Mouse (Mus musculus) MEL (cell line): ENCODE measurements at regions not wholly inside any gene's neighbourhood (a gene's known extent, or its start where the extent isn't known, plus 50 kb on each side); places are given as distances from the start of the nearest gene placed in this dataset.

Source experiments
- DNase-seq: peaks from one replicate; pipeline ENCODE4 v3.0.0; 2011; ENCODE audit warnings: low read depth, low spot score
- H3K27ac ChIP-seq: 2 replicates; pipeline ENCODE4 v1.5.1; 2012; ENCODE audit warnings: low read depth, mild to moderate bottlenecking, control low read depth, low read length, moderate library complexity; ENCODE audit not compliant: control insufficient read depth
- H3K27me3 ChIP-seq, 2 experiments: fragments of 150-350 bp in 1 of 2; sonication (generic) in 1 of 2; 2 replicates each; pipeline ENCODE4 v1.6.1; 2012; ENCODE audit warnings: low read length in 2 of 2, mild to moderate bottlenecking in 2 of 2, improper control_type of control experiment in 1 of 2, moderate library complexity in 1 of 2; ENCODE audit not compliant: insufficient read depth in 2 of 2, control insufficient read depth in 1 of 2
- H3K36me3 ChIP-seq, 2 experiments: 2 replicates each; pipeline ENCODE4 v1.6.1; 2012 to 2014; ENCODE audit warnings: low read length in 2 of 2, improper control_type of control experiment in 1 of 2, inconsistent platforms in 1 of 2, mild to moderate bottlenecking in 1 of 2; ENCODE audit not compliant: insufficient read depth in 2 of 2, control insufficient read depth in 1 of 2
- H3K4me1 ChIP-seq, 2 experiments: fragments of 150-350 bp in 1 of 2; sonication (generic) in 1 of 2; 2 replicates each; pipeline ENCODE4 v1.6.1; 2012; ENCODE audit warnings: low read length in 2 of 2, improper control_type of control experiment in 1 of 2, mild to moderate bottlenecking in 1 of 2; ENCODE audit not compliant: insufficient read depth in 2 of 2, control insufficient read depth in 1 of 2
- H3K4me3 ChIP-seq, 2 experiments: fragments of 150-350 bp in 1 of 2; sonication (generic) in 1 of 2; 2 replicates each; pipeline ENCODE4 v1.5.1; 2012; ENCODE audit warnings: low read depth in 2 of 2, low read length in 2 of 2, mild to moderate bottlenecking in 2 of 2, moderate library complexity in 2 of 2, control low read depth in 1 of 2, improper control_type of control experiment in 1 of 2; ENCODE audit not compliant: control insufficient read depth in 1 of 2, insufficient read depth in 1 of 2
- H3K79me2 ChIP-seq: 2 replicates; pipeline ENCODE4 v1.6.1; 2012; ENCODE audit warnings: mild to moderate bottlenecking, low read length, moderate library complexity; ENCODE audit not compliant: control insufficient read depth, poor library complexity, insufficient read depth
- H3K9ac ChIP-seq: 2 replicates; pipeline ENCODE4 v1.6.1; 2012; ENCODE audit warnings: low read depth, mild to moderate bottlenecking, control low read depth, low read length, moderate library complexity; ENCODE audit not compliant: control insufficient read depth, poor library complexity, severe bottlenecking
- H3K9me3 ChIP-seq: fragments of 150-350 bp; sonication (generic); replicated peaks from 2 replicates; pipeline ENCODE4 v1.6.1; 2012; ENCODE audit warnings: mild to moderate bottlenecking, low read length, improper control_type of control experiment, moderate library complexity; ENCODE audit not compliant: insufficient read depth
- BHLHE40 ChIP-seq: IDR thresholded peaks from 2 replicates; pipeline ENCODE4 v1.6.1; 2012; ENCODE audit warnings: low read depth, mild to moderate bottlenecking, inconsistent platforms, low read length, improper control_type of control experiment, borderline replicate concordance
- CHD1 ChIP-seq: IDR thresholded peaks from 2 replicates; pipeline ENCODE4 v1.6.1; 2012; ENCODE audit warnings: low read depth, mild to moderate bottlenecking, inconsistent platforms, low read length, improper control_type of control experiment
- CTCF ChIP-seq, 3 experiments: IDR thresholded peaks in 2 of 3; conservative IDR thresholded peaks in 1 of 3; 2 replicates each; pipeline ENCODE4 v1.5.1; 2011 to 2012; ENCODE audit warnings: low read length in 3 of 3, low read depth in 2 of 3, mild to moderate bottlenecking in 2 of 3, improper control_type of control experiment in 1 of 3, inconsistent platforms in 1 of 3, mixed read lengths in 1 of 3, moderate library complexity in 1 of 3; ENCODE audit not compliant: control insufficient read depth in 1 of 3, insufficient read depth in 1 of 3, poor library complexity in 1 of 3, severe bottlenecking in 1 of 3
- E2F4 ChIP-seq: IDR thresholded peaks from 2 replicates; pipeline ENCODE4 v1.6.1; 2011; ENCODE audit warnings: low read depth, low read length, improper control_type of control experiment, borderline replicate concordance
- EP300 ChIP-seq, 2 experiments: IDR thresholded peaks; 2 replicates each; pipeline ENCODE4 v1.6.1; 2011; ENCODE audit warnings: improper control_type of control experiment in 2 of 2, low read length in 2 of 2, low read depth in 1 of 2, mild to moderate bottlenecking in 1 of 2
- ETS1 ChIP-seq: IDR thresholded peaks from 2 replicates; pipeline ENCODE4 v1.6.1; 2012; ENCODE audit warnings: low read depth, mild to moderate bottlenecking, inconsistent platforms, low read length, improper control_type of control experiment, moderate library complexity
- GABPA ChIP-seq: IDR thresholded peaks from 2 replicates; pipeline ENCODE4 v1.6.1; 2012; ENCODE audit warnings: low read depth, mild to moderate bottlenecking, inconsistent platforms, low read length, improper control_type of control experiment, moderate library complexity
- GATA1 ChIP-seq: IDR thresholded peaks from 2 replicates; pipeline ENCODE4 v1.6.1; 2011; ENCODE audit warnings: low read depth, low read length, improper control_type of control experiment
- KAT2A ChIP-seq: conservative IDR thresholded peaks from 2 replicates; pipeline ENCODE4 v1.6.1; 2012; ENCODE audit warnings: low read depth, low read length, improper control_type of control experiment, inconsistent platforms
- MAX ChIP-seq: IDR thresholded peaks from 2 replicates; pipeline ENCODE4 v1.6.1; 2011; ENCODE audit warnings: low read length, improper control_type of control experiment
- MAZ ChIP-seq: IDR thresholded peaks from 2 replicates; pipeline ENCODE4 v1.6.1; 2012; ENCODE audit warnings: low read depth, mild to moderate bottlenecking, inconsistent platforms, low read length, improper control_type of control experiment
- MXI1 ChIP-seq: IDR thresholded peaks from 2 replicates; pipeline ENCODE4 v1.6.1; 2011; ENCODE audit warnings: mild to moderate bottlenecking, low read depth, low read length, improper control_type of control experiment
- NELFE ChIP-seq: IDR thresholded peaks from 2 replicates; pipeline ENCODE4 v1.6.1; 2011; ENCODE audit warnings: low read depth, low read length, improper control_type of control experiment
- NRF1 ChIP-seq: IDR thresholded peaks from 2 replicates; pipeline ENCODE4 v1.6.1; 2014; ENCODE audit warnings: low read depth, mild to moderate bottlenecking, inconsistent platforms, low read length, improper control_type of control experiment, moderate library complexity; ENCODE audit not compliant: poor library complexity, insufficient read depth, severe bottlenecking
- POLR2A ChIP-seq, 2 experiments: IDR thresholded peaks; 2 replicates each; pipeline ENCODE4 v1.6.1; 2011 to 2012; ENCODE audit warnings: low read length in 2 of 2, mild to moderate bottlenecking in 2 of 2, control low read depth in 1 of 2, improper control_type of control experiment in 1 of 2, low read depth in 1 of 2, moderate library complexity in 1 of 2; ENCODE audit not compliant: control insufficient read depth in 1 of 2, insufficient read depth in 1 of 2, poor library complexity in 1 of 2
- POLR2AphosphoS5 ChIP-seq: IDR thresholded peaks from 2 replicates; pipeline ENCODE4 v1.6.1; 2012; ENCODE audit warnings: low read depth, borderline replicate concordance, mild to moderate bottlenecking, inconsistent platforms, low read length, moderate library complexity, mixed read lengths
- RAD21 ChIP-seq: IDR thresholded peaks from 2 replicates; pipeline ENCODE4 v1.6.1; 2011; ENCODE audit warnings: mild to moderate bottlenecking, low read depth, low read length, improper control_type of control experiment
- SIN3A ChIP-seq: IDR thresholded peaks from 2 replicates; pipeline ENCODE4 v1.6.1; 2012; ENCODE audit warnings: low read length, improper control_type of control experiment, inconsistent platforms
- SMC3 ChIP-seq: IDR thresholded peaks from 2 replicates; pipeline ENCODE4 v1.6.1; 2011; ENCODE audit warnings: low read depth, low read length, improper control_type of control experiment
- TAL1 ChIP-seq: IDR thresholded peaks from 2 replicates; pipeline ENCODE4 v1.6.1; 2012; ENCODE audit warnings: mild to moderate bottlenecking, inconsistent platforms, low read length, moderate library complexity, mixed read lengths
- USF2 ChIP-seq, 2 experiments: IDR thresholded peaks; 2 replicates each; pipeline ENCODE4 v1.6.1; 2011 to 2012; ENCODE audit warnings: improper control_type of control experiment in 2 of 2, low read length in 2 of 2, borderline replicate concordance in 1 of 2, inconsistent platforms in 1 of 2, low read depth in 1 of 2, mild to moderate bottlenecking in 1 of 2; ENCODE audit not compliant: insufficient read depth in 1 of 2
- ZKSCAN1 ChIP-seq: IDR thresholded peaks from 2 replicates; pipeline ENCODE4 v1.6.1; 2012; ENCODE audit warnings: low read depth, mild to moderate bottlenecking, inconsistent platforms, low read length, improper control_type of control experiment, moderate library complexity
- ZNF384 ChIP-seq: IDR thresholded peaks from 2 replicates; pipeline ENCODE4 v1.6.1; 2012; ENCODE audit warnings: low read depth, mild to moderate bottlenecking, inconsistent platforms, low read length, improper control_type of control experiment

DNA sequence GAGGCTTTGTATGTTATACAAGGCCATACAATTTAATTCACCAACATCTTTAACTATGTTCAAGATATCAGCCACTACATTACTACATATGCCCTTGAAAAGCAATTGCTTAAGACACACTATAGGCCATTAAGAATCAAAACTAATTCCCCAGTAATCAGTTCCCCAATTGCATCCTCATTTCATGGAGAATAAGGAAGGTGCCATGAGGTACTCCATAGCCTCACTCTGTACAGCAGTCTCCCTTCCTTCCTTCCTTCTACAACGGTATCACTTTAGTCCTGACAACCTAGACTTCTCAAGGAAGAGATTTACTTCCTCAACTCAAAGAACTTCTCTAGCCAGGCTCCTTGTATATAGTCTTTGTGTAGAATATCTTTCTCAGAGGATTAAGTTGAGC lies 220.1 kb upstream of the Negr1 start:
- Histone ChIP-seq H3K79me2 (no peaks in the 10 kb centered on the region), H3K9me3 (no peaks in the 10 kb centered on the region), H3K4me1 (no peaks in the 10 kb centered on the region)
- TF ChIP-seq MAZ (no peak), SMC3 (no peak), TAL1 (no peak), RAD21 (no peak), ETS1 (no peak)
- TF ChIP-seq, all 39 proteins: peak for 0
- Histone ChIP-seq H3K27ac (no peak overlapping the region), H3K36me3 (no peaks in the 10 kb centered on the region), H3K9ac (no peak overlapping the region), H3K4me3 (no peak overlapping the region), H3K27me3 (no peaks in the 10 kb centered on the region)
- DNase-seq, result no peak

GRCm38 (mm10) chr3:156351727-156352126 lies 209.9 kb upstream of the Negr1 start:
- Histone ChIP-seq H3K9me3 (no peaks in the 10 kb centered on the region), H3K36me3 (no peaks in the 10 kb centered on the region), H3K9ac (no peak overlapping the region), H3K4me1 (no peaks in the 10 kb centered on the region), H3K27me3 (no peaks in the 10 kb centered on the region), H3K79me2 (no peaks in the 10 kb centered on the region), H3K27ac (no peak overlapping the region), H3K4me3 (no peak overlapping the region)
- no peak for DNase-seq
- TF ChIP-seq CHD1, result no peak
- no peak for TF ChIP-seq POLR2AphosphoS5
- no peak for TF ChIP-seq CTCF (IDR thresholded peaks at IDR 0.05 in 2 of 3, conservative IDR thresholded peaks at IDR 0.05 in 1 of 3; ENCODE audit: control insufficient read depth in 1 of 3, insufficient read depth in 1 of 3, low read depth in 2 of 3, low read length in 3 of 3, poor library complexity in 1 of 3, severe bottlenecking in 1 of 3)
- no peak for TF ChIP-seq BHLHE40
- no peak for TF ChIP-seq MAX
- TF ChIP-seq ZNF384, result no peak

DNA sequence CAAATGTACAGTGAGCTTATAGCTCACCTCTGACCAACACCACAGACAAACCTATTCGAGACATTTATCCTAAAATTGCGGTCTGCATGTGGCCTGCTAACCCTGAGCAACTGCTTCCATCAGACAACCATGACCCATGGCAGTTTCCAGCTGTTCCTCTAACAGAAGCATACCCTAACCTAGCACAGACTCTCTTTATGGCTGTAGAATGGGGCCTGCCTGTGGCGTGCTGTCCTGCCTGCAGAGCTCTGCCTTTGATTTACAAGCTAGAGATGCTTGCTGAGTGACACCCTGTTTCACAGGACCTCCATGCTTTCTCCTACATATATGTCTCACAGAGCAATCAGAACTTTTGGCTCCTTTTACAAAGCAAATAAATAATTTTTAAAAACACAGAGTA lies 208.2 kb upstream of the Negr1 start:
- DNase-seq, result no peak
- no peaks in the 10 kb centered on the region for H3K27me3 ChIP-seq
- H3K9ac ChIP-seq, result no peak overlapping the region
- H3K79me2 ChIP-seq, result no peaks in the 10 kb centered on the region
- no peak for TF ChIP-seq CHD1
- no peak for TF ChIP-seq MAZ
- no peak for TF ChIP-seq RAD21
- no peak for TF ChIP-seq MAX
- no peak for TF ChIP-seq EP300 (IDR thresholded peaks at IDR 0.05; ENCODE audit: low read depth in 1 of 2, low read length in 2 of 2)
- TF ChIP-seq CTCF (IDR thresholded peaks at IDR 0.05 in 2 of 3, conservative IDR thresholded peaks at IDR 0.05 in 1 of 3; ENCODE audit: control insufficient read depth in 1 of 3, insufficient read depth in 1 of 3, low read depth in 2 of 3, low read length in 3 of 3, poor library complexity in 1 of 3, severe bottlenecking in 1 of 3), result no peak
- no peak for TF ChIP-seq SIN3A
- no peak for TF ChIP-seq ETS1
- TF ChIP-seq MXI1, result no peak
- TF ChIP-seq ZKSCAN1, result no peak
- TF ChIP-seq GATA1, result no peak
- TF ChIP-seq USF2 (IDR thresholded peaks at IDR 0.05; ENCODE audit: borderline replicate concordance in 1 of 2, insufficient read depth in 1 of 2, low read depth in 1 of 2, low read length in 2 of 2), result no peak
- no peak for TF ChIP-seq KAT2A
- TF ChIP-seq ZNF384, result no peak
- no peak for TF ChIP-seq POLR2A (IDR thresholded peaks at IDR 0.05; ENCODE audit: control insufficient read depth in 1 of 2, insufficient read depth in 1 of 2, low read depth in 1 of 2, low read length in 2 of 2, poor library complexity in 1 of 2)
- TF ChIP-seq NELFE, result no peak
- no peak for TF ChIP-seq E2F4
- TF ChIP-seq GABPA, result no peak
- no peak for TF ChIP-seq NRF1
- TF ChIP-seq, all 39 proteins: peak for 0
- no peak overlapping the region for H3K4me3 ChIP-seq
- no peaks in the 10 kb centered on the region for H3K36me3 ChIP-seq
- no peak overlapping the region for H3K27ac ChIP-seq
- no peaks in the 10 kb centered on the region for H3K4me1 ChIP-seq
- no peaks in the 10 kb centered on the region for H3K9me3 ChIP-seq
